Mouse (Mus musculus) stomach, embryonic 14.5 days (tissue): ENCODE results near the gene Atrnl1. TPM values are rescaled to one million over a fixed set of nuclear protein-coding genes. Genes with fewer than 3 reads are reported as not detected.

Source experiments
- ATAC-seq: fragments of 200-750 bp; cut with Nextera tagmentation; 2 replicates; pipeline ENCODE4 v1.8.0; 2017; ENCODE audit warnings: low read depth, moderate TSS enrichment; ENCODE audit not compliant: insufficient number of reproducible peaks, insufficient read depth, low FRiP score
- H3K27ac ChIP-seq: fragments of 300-500 bp; sonication (generic); 2 replicates; pipeline ENCODE4 v1.5.1; 2014; ENCODE audit warnings: mild to moderate bottlenecking, low read length, moderate library complexity, mixed read lengths
- H3K27me3 ChIP-seq: fragments of 300-500 bp; sonication (generic); 2 replicates; pipeline ENCODE4 v1.6.1; 2014; ENCODE audit warnings: low read length, control low read depth, mixed read lengths; ENCODE audit not compliant: control insufficient read depth, insufficient read depth
- H3K36me3 ChIP-seq: fragments of 300-500 bp; sonication (generic); 2 replicates; pipeline ENCODE4 v1.6.1; 2014; ENCODE audit warnings: mild to moderate bottlenecking, control low read depth, low read length, moderate library complexity, mixed read lengths; ENCODE audit not compliant: control insufficient read depth, insufficient read depth
- H3K4me1 ChIP-seq: fragments of 300-500 bp; sonication (generic); 2 replicates; pipeline ENCODE4 v1.6.1; 2014; ENCODE audit warnings: low read length, control low read depth, mixed read lengths; ENCODE audit not compliant: control insufficient read depth, insufficient read depth
- H3K4me2 ChIP-seq: fragments of 300-500 bp; sonication (generic); replicated peaks from 2 replicates; pipeline ENCODE4 v1.6.1; 2014; ENCODE audit warnings: low read depth, low read length, control low read depth
- H3K4me3 ChIP-seq: fragments of 300-500 bp; sonication (generic); 2 replicates; pipeline ENCODE4 v1.5.1; 2014; ENCODE audit warnings: low read depth, low read length, control low read depth
- H3K9ac ChIP-seq: fragments of 300-500 bp; sonication (generic); replicated peaks from 2 replicates; pipeline ENCODE4 v1.6.1; 2014; ENCODE audit warnings: low read depth, mild to moderate bottlenecking, control low read depth, low read length, moderate library complexity, mixed read lengths
- H3K9me3 ChIP-seq: fragments of 300-500 bp; sonication (generic); 2 replicates; pipeline ENCODE4 v1.6.1; 2016; ENCODE audit warnings: low read depth, low read length, control low read depth; ENCODE audit not compliant: control insufficient read depth
- WGBS: fragments of 180-500 bp; shearing (Covaris S2); extraction: QIAGEN DNeasy Blood & Tissue Kit; methylation state at CpG from one replicate; pipeline ENCODE4 v1.1.7; 2014; 5-methylcytosine and 5-hydroxymethylcytosine counted together
- polyA plus RNA-seq: library from polyadenylated mRNA; unstranded; fragments of >200 nt; fragmentation: Nextera tagmentation; extraction: Ambion mirVana; gene quantifications from 2 replicates; pipeline ENCODE4 v1.2.1, GENCODE M21; 2014

The Atrnl1 gene
- polyA plus RNA-seq, 1 experiment from 2014 or later, result 8.2 TPM

DNA sequence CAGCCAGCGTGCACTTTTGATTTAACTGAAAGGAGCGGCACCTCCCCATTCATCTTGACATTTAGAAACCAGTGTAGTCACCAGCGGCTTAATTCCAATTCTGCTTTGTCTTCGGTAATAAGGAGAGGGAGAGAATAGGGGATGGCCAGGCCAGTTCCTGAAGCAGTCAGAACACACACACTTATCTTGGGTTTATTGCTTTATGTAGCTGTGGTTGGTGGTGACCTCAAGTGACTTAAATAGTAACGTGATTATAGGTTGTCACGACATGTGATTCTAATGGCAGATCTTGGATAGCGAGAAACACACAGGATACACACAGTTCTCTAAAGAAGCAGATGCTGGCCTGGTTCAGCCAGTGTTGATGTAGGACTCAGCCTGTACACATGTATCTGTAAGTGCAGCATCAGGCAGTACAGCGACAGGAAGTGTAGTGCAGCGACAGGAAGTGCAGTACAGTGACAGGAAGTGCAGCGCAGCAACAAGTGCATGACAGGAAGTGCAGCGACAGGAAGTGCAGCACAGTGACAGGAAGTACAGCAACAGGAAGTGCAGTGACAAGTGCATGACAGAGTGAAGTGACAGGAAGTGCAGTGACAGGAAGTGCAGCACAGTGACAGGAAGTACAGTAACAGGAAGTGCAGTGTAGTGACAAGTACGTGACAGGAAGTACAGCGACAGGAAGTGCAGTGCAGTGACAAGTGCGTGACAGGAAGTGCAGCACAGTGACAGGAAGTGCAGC, 37.5 kb downstream of the Atrnl1 start:
- no peak overlapping the region for H3K4me2 ChIP-seq
- no peak overlapping the region for H3K4me3 ChIP-seq
- H3K27me3 ChIP-seq, result no peaks in the 10 kb centered on the region
- ATAC-seq, result 0 out of 2 replicates have a peak, but pooled peaks have one; percentile 28
- no peak overlapping the region for H3K27ac ChIP-seq
- no peaks in the 10 kb centered on the region for H3K9me3 ChIP-seq
- H3K36me3 ChIP-seq, result no peaks in the 10 kb centered on the region; the same call in 1 of the 2 replicates
- 73% methylated on average over 14 of the region's 14 CpGs for WGBS
- H3K9ac ChIP-seq, result no peak overlapping the region
- H3K4me1 ChIP-seq, result no peaks in the 10 kb centered on the region

DNA sequence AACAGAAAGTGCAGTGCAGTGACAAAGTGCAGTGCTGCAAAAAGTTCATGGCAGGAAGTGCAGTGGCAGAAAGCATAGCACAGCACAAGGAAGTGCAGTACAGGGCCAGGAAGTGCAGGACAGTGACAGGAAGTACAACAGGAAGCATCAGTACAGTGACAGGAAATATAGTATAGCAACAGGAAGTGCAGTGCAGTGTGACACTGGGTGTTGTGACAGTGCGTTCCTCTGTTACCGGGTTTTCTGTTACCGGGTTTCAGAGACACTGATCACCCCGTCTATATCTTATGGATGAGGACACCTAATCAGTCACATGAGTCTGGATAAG, 38.1 kb downstream of the Atrnl1 start:
- H3K27me3 ChIP-seq, result no peaks in the 10 kb centered on the region
- H3K4me3 ChIP-seq, result no peak overlapping the region
- H3K4me1 ChIP-seq, result no peaks in the 10 kb centered on the region
- H3K9me3 ChIP-seq, result no peaks in the 10 kb centered on the region
- 97% methylated on average over 4 of the region's 4 CpGs for WGBS
- H3K4me2 ChIP-seq, result no peak overlapping the region
- H3K27ac ChIP-seq, result no peak overlapping the region
- no peak overlapping the region for H3K9ac ChIP-seq
- ATAC-seq, result no peak
- peaks cover 2% of the 10 kb centered on the region; the same call in 1 of the 2 replicates for H3K36me3 ChIP-seq

DNA sequence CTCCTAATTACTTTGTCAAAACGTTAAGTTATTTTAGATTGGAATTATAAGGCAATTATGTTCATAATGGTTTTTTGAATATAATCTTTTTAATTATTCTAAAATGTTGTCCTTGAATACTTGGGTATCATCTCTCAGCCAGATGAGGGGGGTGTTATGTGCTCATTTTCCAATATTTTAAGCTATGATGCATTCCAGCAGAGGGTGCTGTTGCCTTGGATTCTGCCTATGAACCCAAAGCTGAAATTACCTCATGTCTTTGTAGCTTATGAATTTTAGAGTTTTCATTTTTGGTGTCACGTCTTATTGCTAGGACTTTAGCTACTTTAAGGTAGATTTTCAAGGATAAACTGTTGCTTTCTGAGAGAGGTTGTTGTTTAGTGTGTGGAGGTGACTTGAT, 44.2 kb downstream of the Atrnl1 start:
- 0 out of 2 replicates have a peak, but pooled peaks cover 3% of the 10 kb centered on the region for H3K4me1 ChIP-seq
- no peaks in the 10 kb centered on the region for H3K27me3 ChIP-seq
- no peak overlapping the region for H3K4me2 ChIP-seq
- no peaks in the 10 kb centered on the region for H3K9me3 ChIP-seq
- ATAC-seq, result no peak
- no peak overlapping the region for H3K4me3 ChIP-seq
- H3K36me3 ChIP-seq, result peaks cover 18% of the 10 kb centered on the region
- H3K27ac ChIP-seq, result no peak overlapping the region
- WGBS, result 66% methylated on average over 2 of the region's 2 CpGs
- no peak overlapping the region for H3K9ac ChIP-seq

DNA sequence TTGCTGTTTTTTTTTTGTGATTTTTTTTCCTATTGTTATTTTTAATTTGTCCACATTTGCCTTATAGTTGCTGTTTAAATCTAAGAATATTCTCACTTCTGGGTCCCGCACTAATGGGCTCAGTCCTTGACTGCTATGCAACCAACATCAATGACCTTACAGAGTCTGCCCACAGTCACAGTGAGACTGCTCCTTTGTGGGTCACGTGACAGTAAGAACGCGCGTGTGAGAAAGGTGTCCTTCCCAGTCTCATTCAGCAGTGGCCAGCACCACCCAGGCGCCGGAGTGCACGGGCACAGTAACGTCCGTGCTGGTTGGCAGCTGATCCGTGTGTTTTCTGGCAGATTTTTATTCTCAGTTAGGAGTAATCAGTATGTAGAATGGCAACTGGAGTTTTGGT, 44.7 kb downstream of the Atrnl1 start:
- H3K27me3 ChIP-seq, result no peaks in the 10 kb centered on the region
- H3K4me2 ChIP-seq, result no peak overlapping the region
- WGBS, result 93% methylated on average over 11 of the region's 11 CpGs
- no peak overlapping the region for H3K9ac ChIP-seq
- H3K27ac ChIP-seq, result no peak overlapping the region
- 0 out of 2 replicates have a peak, but pooled peaks cover 3% of the 10 kb centered on the region for H3K4me1 ChIP-seq
- no peaks in the 10 kb centered on the region for H3K9me3 ChIP-seq
- H3K4me3 ChIP-seq, result no peak overlapping the region
- H3K36me3 ChIP-seq, result peaks cover 18% of the 10 kb centered on the region
- ATAC-seq, result no peak

DNA sequence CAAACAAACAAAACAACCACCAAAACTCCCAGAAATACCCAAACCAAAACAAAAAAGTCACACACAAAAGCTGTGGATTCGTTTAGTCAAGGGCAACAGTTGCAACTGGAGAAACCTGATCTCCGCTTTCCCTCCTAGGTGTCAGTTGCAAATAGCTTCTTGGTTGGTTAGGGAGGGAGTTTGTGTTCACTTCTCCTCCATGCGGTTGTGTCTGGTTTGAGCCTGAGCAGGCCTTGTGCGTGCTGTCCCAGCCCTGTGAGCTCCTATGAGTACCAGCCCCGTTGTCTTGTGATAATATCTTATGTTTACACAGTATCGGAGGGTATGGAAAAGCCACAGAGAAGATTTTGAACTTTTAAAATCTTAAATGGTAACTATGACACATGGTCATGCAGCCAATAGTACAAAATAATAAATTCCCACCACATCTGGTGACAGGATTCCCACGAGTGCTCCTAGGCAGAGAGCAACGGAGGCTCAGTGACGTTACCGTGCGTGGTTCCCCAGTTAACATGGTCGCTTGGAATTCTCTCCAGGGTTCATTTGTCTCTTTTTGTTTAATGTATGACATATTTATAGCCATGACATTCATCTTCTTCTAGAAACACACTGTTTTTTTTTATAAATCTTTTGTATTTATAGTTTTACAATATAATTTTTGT, 46.7 kb downstream of the Atrnl1 start:
- Histone ChIP-seq H3K27ac (peak overlapping the region; percentile 30; the same call in 1 of the 2 replicates), H3K4me3 (no peak overlapping the region), H3K27me3 (no peaks in the 10 kb centered on the region), H3K4me2 (no peak overlapping the region), H3K9me3 (no peaks in the 10 kb centered on the region), H3K4me1 (0 out of 2 replicates have a peak, but pooled peaks cover 3% of the 10 kb centered on the region), H3K36me3 (peaks cover 18% of the 10 kb centered on the region), H3K9ac (no peak overlapping the region)
- 38% methylated on average over 12 of the region's 12 CpGs for WGBS
- ATAC-seq, result no peak

DNA sequence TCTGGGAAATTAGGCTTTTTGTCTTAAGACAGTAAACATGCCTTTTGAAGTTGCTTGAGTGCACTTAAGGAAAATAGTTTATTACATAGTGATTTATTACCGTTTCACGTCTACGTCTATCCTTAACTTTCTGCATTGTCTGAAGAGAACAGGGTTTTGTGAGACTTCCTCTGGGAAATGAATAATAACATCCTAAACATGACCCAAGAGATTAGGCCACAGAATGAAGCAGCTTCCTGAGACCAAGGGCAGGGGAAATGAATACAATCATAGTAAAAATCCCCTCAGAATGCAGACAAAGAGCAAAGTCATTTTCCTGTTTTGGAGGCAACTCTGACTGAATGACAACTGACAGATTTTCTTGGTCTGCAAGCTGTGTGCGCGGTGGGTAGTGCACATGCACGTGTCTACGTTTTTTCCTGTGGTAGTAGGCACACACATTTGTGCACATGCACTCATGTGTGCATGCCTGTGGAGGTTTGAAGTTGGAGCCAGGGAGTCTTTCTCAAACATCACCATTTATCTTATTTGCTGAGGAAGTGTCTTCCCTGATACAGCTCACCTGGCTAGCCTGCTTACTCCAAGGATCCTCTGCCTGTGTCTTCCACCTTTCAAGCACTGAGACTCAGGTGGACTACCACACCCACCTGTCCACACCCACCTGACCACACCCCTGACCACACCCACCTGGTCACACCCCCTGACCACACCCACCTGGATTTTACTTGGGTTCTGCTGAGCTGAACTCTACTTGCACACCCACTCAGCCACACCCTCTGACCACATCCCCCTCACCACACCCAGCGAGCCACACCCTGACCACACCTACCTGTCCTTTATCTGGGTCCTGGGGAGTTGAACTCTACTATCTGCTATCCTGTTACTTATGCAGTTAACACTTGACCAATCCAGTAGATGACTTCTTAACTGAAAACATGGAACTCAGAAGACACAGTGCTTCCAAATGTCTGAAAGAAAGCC, 47.6 kb downstream of the Atrnl1 start:
- no peaks in the 10 kb centered on the region for H3K27me3 ChIP-seq
- 0 out of 2 replicates have a peak, but pooled peaks cover 3% of the 10 kb centered on the region for H3K4me1 ChIP-seq
- H3K4me2 ChIP-seq, result no peak overlapping the region
- no peak overlapping the region for H3K9ac ChIP-seq
- H3K27ac ChIP-seq, result 0 out of 2 replicates have a peak overlapping the region, but pooled peaks have one; percentile 41
- no peaks in the 10 kb centered on the region for H3K9me3 ChIP-seq
- no peak overlapping the region for H3K4me3 ChIP-seq
- H3K36me3 ChIP-seq, result peaks cover 22% of the 10 kb centered on the region
- no peak for ATAC-seq
- 60% methylated on average over 8 of the region's 8 CpGs for WGBS

DNA sequence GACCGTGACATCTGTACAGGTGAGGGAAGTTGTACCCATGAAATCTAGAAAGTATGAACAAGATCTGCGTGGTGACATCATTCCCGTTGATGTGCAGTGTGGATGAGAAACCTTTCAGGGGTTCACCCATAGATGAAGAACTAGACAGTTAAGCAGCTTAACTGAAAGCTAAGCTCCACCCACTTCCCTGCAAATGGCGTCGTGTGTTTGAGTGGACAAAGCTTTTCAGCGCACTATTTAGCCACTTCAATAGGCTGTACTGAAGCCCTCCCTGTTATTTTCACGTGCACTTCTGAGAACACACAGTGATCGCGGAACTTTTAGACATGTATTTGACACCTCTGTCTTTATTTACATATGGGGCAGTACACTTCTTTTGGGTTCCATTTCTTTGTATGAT, 56.2 kb downstream of the Atrnl1 start:
- H3K27me3 ChIP-seq, result no peaks in the 10 kb centered on the region

DNA sequence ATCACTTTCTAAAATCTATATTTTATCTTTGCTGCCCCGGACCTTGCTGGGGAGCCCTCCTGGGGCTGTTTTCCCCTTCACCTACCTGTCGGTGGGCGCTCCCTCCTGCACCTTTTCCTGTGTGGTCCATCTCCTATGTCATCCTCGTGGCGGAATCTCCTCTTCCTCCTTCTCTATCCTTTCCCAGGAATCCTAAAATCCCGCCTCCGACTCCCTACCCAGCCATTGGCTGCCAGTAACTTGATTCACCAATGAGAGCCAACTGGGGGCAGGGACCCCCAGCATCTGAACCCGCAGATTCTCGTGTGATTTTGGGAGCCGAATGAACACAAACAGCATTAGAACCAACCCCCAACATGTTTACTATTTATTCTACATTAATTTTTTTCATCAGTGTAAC, 57.1 kb downstream of the Atrnl1 start:
- H3K27me3 ChIP-seq, result no peaks in the 10 kb centered on the region
- no peak overlapping the region for H3K27ac ChIP-seq
- H3K4me2 ChIP-seq, result no peak overlapping the region
- H3K9me3 ChIP-seq, result no peaks in the 10 kb centered on the region
- WGBS, result 88% methylated on average over 10 of the region's 10 CpGs
- no peak overlapping the region for H3K4me3 ChIP-seq
- no peak for ATAC-seq
- no peaks in the 10 kb centered on the region for H3K4me1 ChIP-seq
- H3K9ac ChIP-seq, result no peak overlapping the region
- H3K36me3 ChIP-seq, result peaks cover 3% of the 10 kb centered on the region; the same call in 1 of the 2 replicates

More for the DNA sequence above, 56.2 kb downstream of the Atrnl1 start:
- H3K9me3 ChIP-seq, result no peaks in the 10 kb centered on the region
- H3K4me3 ChIP-seq, result no peak overlapping the region
- WGBS, result 79% methylated on average over 9 of the region's 9 CpGs
- no peak overlapping the region for H3K9ac ChIP-seq
- H3K4me2 ChIP-seq, result no peak overlapping the region
- no peak for ATAC-seq
- no peaks in the 10 kb centered on the region for H3K4me1 ChIP-seq
- no peak overlapping the region for H3K27ac ChIP-seq
- peaks cover 5% of the 10 kb centered on the region; the same call in 1 of the 2 replicates for H3K36me3 ChIP-seq
